Mouse (Mus musculus) forebrain, embryonic 16.5 days (tissue): ENCODE data around the gene Sema4a. TPM values are rescaled to one million over a fixed set of nuclear protein-coding genes. Genes with fewer than 3 reads are reported as not detected.

Experiments
- ATAC-seq: fragments of 200-750 bp; cut with Nextera tagmentation; 2 replicates; pipeline ENCODE4 v1.8.0; 2017; ENCODE audit warnings: mild to moderate bottlenecking, moderate library complexity
- H3K27ac ChIP-seq: fragments of 300-500 bp; sonication (generic); 2 replicates; pipeline ENCODE4 v1.5.1; 2014; ENCODE audit warnings: low read length, control low read depth
- H3K27me3 ChIP-seq: fragments of 300-500 bp; sonication (generic); replicated peaks from 2 replicates; pipeline ENCODE4 v1.6.1; 2014; ENCODE audit warnings: low read length; ENCODE audit not compliant: control insufficient read depth, insufficient read depth
- H3K36me3 ChIP-seq: fragments of 300-500 bp; sonication (generic); 2 replicates; pipeline ENCODE4 v1.6.1; 2014; ENCODE audit not compliant: control insufficient read depth, insufficient read depth
- H3K4me1 ChIP-seq: fragments of 300-500 bp; sonication (generic); replicated peaks from 2 replicates; pipeline ENCODE4 v1.6.1; 2014; ENCODE audit warnings: low read length; ENCODE audit not compliant: control insufficient read depth, insufficient read depth
- H3K4me2 ChIP-seq: fragments of 300-500 bp; sonication (generic); 2 replicates; pipeline ENCODE4 v1.6.1; 2014; ENCODE audit warnings: mild to moderate bottlenecking, low read length, control low read depth
- H3K4me3 ChIP-seq: fragments of 300-500 bp; sonication (generic); replicated peaks from 2 replicates; pipeline ENCODE4 v1.5.1; 2014; ENCODE audit warnings: mild to moderate bottlenecking, low read length, control low read depth
- H3K9ac ChIP-seq: fragments of 300-500 bp; sonication (generic); replicated peaks from 2 replicates; pipeline ENCODE4 v1.6.1; 2014; ENCODE audit warnings: low read depth, low read length, control low read depth
- H3K9me3 ChIP-seq: fragments of 300-500 bp; sonication (generic); 2 replicates; pipeline ENCODE4 v1.6.1; 2016; ENCODE audit warnings: low read length; ENCODE audit not compliant: control insufficient read depth
- WGBS: fragments of 180-500 bp; shearing (Covaris S2); extraction: QIAGEN DNeasy Blood & Tissue Kit; methylation state at CpG from one replicate; pipeline ENCODE4 v1.1.7; 2014; 5-methylcytosine and 5-hydroxymethylcytosine counted together
- polyA plus RNA-seq: library from polyadenylated mRNA; unstranded; fragments of >200 nt; fragmentation: Nextera tagmentation; extraction: Ambion mirVana; gene quantifications from 2 replicates; pipeline ENCODE4 v1.2.1, GENCODE M21; 2015

The Sema4a gene
- polyA plus RNA-seq = 16.5 and 25.8 TPM in 2 replicates

- H3K27ac ChIP-seq = no peak within 1 kb of the TSS
- 28% methylated on average over 12 of the region's 12 CpGs for WGBS
These were observed at the start of gene Sema4a for GRCm38 (mm10) chr3:88460983-88461696. Gene Sema4a (minus strand): TSS chr3:88461182.

GRCm38 (mm10) chr3:88509692-88510420, 48.9 kb upstream of the Sema4a start, which contains the start of gene Lmna:
Gene Lmna (minus strand): TSS chr3:88509956.
- H3K27me3 ChIP-seq = no peaks in the 10 kb centered on the region
- peak within 1 kb of the TSS; percentile 45 for H3K4me3 ChIP-seq
- ATAC-seq = peak; percentile 98
- H3K9me3 ChIP-seq = no peaks in the 10 kb centered on the region
- H3K9ac ChIP-seq = peak within 1 kb of the TSS; percentile 59
- peaks cover 24% of the 10 kb centered on the region for H3K4me1 ChIP-seq
- H3K4me2 ChIP-seq = peak within 1 kb of the TSS; percentile 67
- peak within 1 kb of the TSS; percentile 85 for H3K27ac ChIP-seq
- H3K36me3 ChIP-seq = no peaks in the 10 kb centered on the region
- WGBS = under 1% methylated on average over 30 of the region's 31 CpGs

More at GRCm38 (mm10) chr3:88460983-88461696, at the start of gene Sema4a:
- Histone ChIP-seq H3K27me3 (0 out of 2 replicates have a peak, but pooled peaks cover 4% of the 10 kb centered on the region), H3K9ac (no peak within 1 kb of the TSS), H3K4me3 (no peak within 1 kb of the TSS), H3K4me2 (no peak within 1 kb of the TSS), H3K9me3 (no peaks in the 10 kb centered on the region), H3K4me1 (peaks cover 20% of the 10 kb centered on the region), H3K36me3 (no peaks in the 10 kb centered on the region)
- ATAC-seq = peak; percentile 9; the same call in 1 of the 2 replicates

GRCm38 (mm10) chr3:88509250-88509649, 48.3 kb upstream of the Sema4a start:
- Histone ChIP-seq H3K27me3 (no peaks in the 10 kb centered on the region), H3K4me2 (peak overlapping the region; percentile 67), H3K9me3 (no peaks in the 10 kb centered on the region), H3K4me3 (peak overlapping the region; percentile 45), H3K4me1 (peaks cover 24% of the 10 kb centered on the region), H3K27ac (peak overlapping the region; percentile 85; the same call in 1 of the 2 replicates), H3K36me3 (no peaks in the 10 kb centered on the region), H3K9ac (peak overlapping the region; percentile 59)
- ATAC-seq = no peak
- WGBS = 73% methylated on average over 3 of the region's 3 CpGs

- no peak overlapping the region for H3K9ac ChIP-seq
- no peak overlapping the region for H3K27ac ChIP-seq
- no peak overlapping the region for H3K4me2 ChIP-seq
- no peaks in the 10 kb centered on the region for H3K9me3 ChIP-seq
- H3K4me3 ChIP-seq = no peak overlapping the region
- H3K36me3 ChIP-seq = no peaks in the 10 kb centered on the region
- 50% methylated on average over 7 of the region's 7 CpGs for WGBS
- no peaks in the 10 kb centered on the region for H3K27me3 ChIP-seq
- ATAC-seq = no peak
- H3K4me1 ChIP-seq = peaks cover 32% of the 10 kb centered on the region
These were observed 44.8 kb upstream of the Sema4a start for GRCm38 (mm10) chr3:88505765-88506164.

GRCm38 (mm10) chr3:88505081-88505480, 44.1 kb upstream of the Sema4a start:
- Histone ChIP-seq H3K36me3 (no peaks in the 10 kb centered on the region), H3K4me2 (no peak overlapping the region), H3K4me1 (peaks cover 26% of the 10 kb centered on the region), H3K9ac (no peak overlapping the region), H3K4me3 (no peak overlapping the region), H3K27ac (no peak overlapping the region), H3K27me3 (no peaks in the 10 kb centered on the region), H3K9me3 (no peaks in the 10 kb centered on the region)
- WGBS = 66% methylated on average over 6 of the region's 6 CpGs
- ATAC-seq = no peak

GRCm38 (mm10) chr3:88503881-88504746, 43.1 kb upstream of the Sema4a start:
- H3K36me3 ChIP-seq = no peaks in the 10 kb centered on the region
- H3K9me3 ChIP-seq = no peaks in the 10 kb centered on the region
- no peak overlapping the region for H3K9ac ChIP-seq
- no peak for ATAC-seq
- no peak overlapping the region for H3K4me2 ChIP-seq
- WGBS = 42% methylated on average over 8 of the region's 8 CpGs
- peaks cover 17% of the 10 kb centered on the region for H3K4me1 ChIP-seq
- H3K27ac ChIP-seq = no peak overlapping the region
- H3K27me3 ChIP-seq = no peaks in the 10 kb centered on the region
- H3K4me3 ChIP-seq = no peak overlapping the region

- Histone ChIP-seq H3K36me3 (no peaks in the 10 kb centered on the region), H3K4me2 (peak overlapping the region; percentile 99), H3K9me3 (no peaks in the 10 kb centered on the region), H3K4me3 (peak overlapping the region; percentile 85), H3K4me1 (peaks cover 17% of the 10 kb centered on the region), H3K27ac (no peak overlapping the region), H3K27me3 (no peaks in the 10 kb centered on the region), H3K9ac (peak overlapping the region; percentile 83)
- ATAC-seq = peak; percentile 9; the same call in 1 of the 2 replicates
- 23% methylated on average over 4 of the region's 4 CpGs for WGBS
These were observed 42.5 kb upstream of the Sema4a start for GRCm38 (mm10) chr3:88503505-88503863.

GRCm38 (mm10) chr3:88502641-88503504, 41.9 kb upstream of the Sema4a start:
- H3K4me3 ChIP-seq = peak overlapping the region; percentile 85
- H3K27me3 ChIP-seq = no peaks in the 10 kb centered on the region
- no peak overlapping the region; the same call in 1 of the 2 replicates for H3K27ac ChIP-seq
- H3K9ac ChIP-seq = peak overlapping the region; percentile 83
- peak; percentile 97 for ATAC-seq
- under 1% methylated on average over 55 of the region's 55 CpGs for WGBS
- peak overlapping the region; percentile 99 for H3K4me2 ChIP-seq
- no peaks in the 10 kb centered on the region for H3K9me3 ChIP-seq
- peaks cover 17% of the 10 kb centered on the region for H3K4me1 ChIP-seq
- H3K36me3 ChIP-seq = no peaks in the 10 kb centered on the region
